8 mouse cellular contexts compared by ENCODE assay signal in the genomic region with DNA sequence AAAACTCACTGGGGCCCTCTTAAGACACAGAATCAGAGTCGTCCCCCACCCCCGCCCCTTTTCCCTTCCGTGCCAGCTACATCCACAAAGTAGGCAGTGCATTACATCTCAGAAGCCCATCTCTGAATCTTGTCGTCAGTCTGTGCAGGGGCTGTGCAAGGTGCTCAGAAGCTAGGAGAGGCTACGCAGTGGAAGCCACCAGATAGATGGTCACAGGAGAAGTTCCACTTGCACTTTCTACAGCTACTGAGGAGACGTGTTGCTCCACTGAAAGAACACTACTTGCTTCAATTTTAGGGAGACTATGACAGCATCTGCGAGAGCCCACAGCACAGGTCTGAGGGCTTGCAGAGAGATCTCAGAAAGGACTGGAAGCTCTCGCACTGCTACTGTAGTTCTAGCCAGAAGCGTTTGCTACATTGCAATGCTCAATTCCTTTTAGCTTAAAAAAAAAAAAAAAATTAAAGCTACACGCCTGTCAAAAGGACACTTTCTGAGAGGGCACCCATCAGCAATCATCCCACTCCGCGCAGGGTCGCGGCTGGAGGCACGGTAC. TPM values are rescaled to one million over a fixed set of nuclear protein-coding genes. Genes with fewer than 3 reads are reported as not detected.
A peak's percentile ranks its signal among the peaks of the same experiment; 100 is the strongest.
DNase-seq lines count a peak whose midpoint lies in the region; ATAC-seq and TF ChIP-seq lines count a peak whose summit lies in the region.

No protein-coding gene starts in this region.

- ATAC-seq in embryonic facial prominence, embryonic 11.5 days (replicated peaks; ENCODE audit: insufficient number of reproducible peaks, low FRiP score, low TSS enrichment, low read depth) = no peak
- no peak for ATAC-seq in intestine, embryonic 15.5 days
- ATAC-seq in midbrain, postnatal 0 days (ENCODE audit: low FRiP score) = no peak

- DNase-seq in heart, embryonic 10.5 days (ENCODE audit: low spot score) = no peak
- no peak for DNase-seq in heart, adult 8-10 months (ENCODE audit: low spot score)
- DNase-seq in CD8-positive naive resting alpha-beta T cell, adult 2 months (ENCODE audit: low read depth in 2 of 2, low spot score in 2 of 2) = peak; percentile 5 to 11
- peak; percentile 34 for DNase-seq in embryonic facial prominence, embryonic 11.5 days (ENCODE audit: low spot score)
- DNase-seq in midbrain, postnatal 0 days (ENCODE audit: low spot score) = peak; percentile 50
- no peak for DNase-seq in adrenal gland, postnatal 10 days
- DNase-seq in spleen, postnatal 4 days (ENCODE audit: low spot score in 2 of 2) = no peak

- 3% methylated on average over 15 of the region's 15 CpGs for WGBS in heart, embryonic 10.5 days
- WGBS in embryonic facial prominence, embryonic 11.5 days = 3% methylated on average over 15 of the region's 15 CpGs
- 7% methylated on average over 15 of the region's 15 CpGs for WGBS in intestine, embryonic 15.5 days
- 3% methylated on average over 15 of the region's 15 CpGs for WGBS in midbrain, postnatal 0 days

- H3K27me3 ChIP-seq in heart, embryonic 10.5 days (ENCODE audit: insufficient read depth, poor library complexity, severe bottlenecking) = peaks cover 9% of the 10 kb centered on the region; the same call in 1 of the 2 replicates
- H3K27me3 ChIP-seq in embryonic facial prominence, embryonic 11.5 days (ENCODE audit: control insufficient read depth, insufficient read depth, low read length) = no peaks in the 10 kb centered on the region; the same call in 1 of the 2 replicates
- no peaks in the 10 kb centered on the region for H3K27me3 ChIP-seq in intestine, embryonic 15.5 days (replicated peaks)
- H3K27me3 ChIP-seq in midbrain, postnatal 0 days (ENCODE audit: insufficient read depth, low read length) = no peaks in the 10 kb centered on the region

- no peak for TF ChIP-seq CTCF in midbrain, postnatal 0 days (IDR thresholded peaks at IDR 0.05)

- peak overlapping the region; percentile 95 for H3K27ac ChIP-seq in heart, embryonic 10.5 days
- H3K27ac ChIP-seq in embryonic facial prominence, embryonic 11.5 days (replicated peaks; ENCODE audit: low read depth, low read length) = no peak overlapping the region
- no peak overlapping the region for H3K27ac ChIP-seq in intestine, embryonic 15.5 days
- peak overlapping the region; percentile 77; the same call in 1 of the 2 replicates for H3K27ac ChIP-seq in midbrain, postnatal 0 days (ENCODE audit: low read depth, low read length)

- peaks cover 11% of the 10 kb centered on the region for H3K4me1 ChIP-seq in heart, embryonic 10.5 days
- no peaks in the 10 kb centered on the region for H3K4me1 ChIP-seq in embryonic facial prominence, embryonic 11.5 days (ENCODE audit: control insufficient read depth, insufficient read depth, low read length)
- no peaks in the 10 kb centered on the region for H3K4me1 ChIP-seq in intestine, embryonic 15.5 days (replicated peaks)
- H3K4me1 ChIP-seq in midbrain, postnatal 0 days (ENCODE audit: insufficient read depth, low read length) = peaks cover 4% of the 10 kb centered on the region; the same call in 1 of the 2 replicates

- no peaks in the 10 kb centered on the region for H3K9me3 ChIP-seq in heart, embryonic 10.5 days
- H3K9me3 ChIP-seq in embryonic facial prominence, embryonic 11.5 days (replicated peaks; ENCODE audit: control insufficient read depth, low read length) = no peaks in the 10 kb centered on the region
- no peaks in the 10 kb centered on the region for H3K9me3 ChIP-seq in intestine, embryonic 15.5 days
- H3K9me3 ChIP-seq in midbrain, postnatal 0 days (ENCODE audit: low read length) = no peaks in the 10 kb centered on the region

- peak overlapping the region; percentile 92 for H3K9ac ChIP-seq in embryonic facial prominence, embryonic 11.5 days (replicated peaks; ENCODE audit: low read length)
- peak overlapping the region; percentile 86 for H3K9ac ChIP-seq in intestine, embryonic 15.5 days
- H3K9ac ChIP-seq in midbrain, postnatal 0 days (replicated peaks; ENCODE audit: low read length, poor library complexity, severe bottlenecking) = peak overlapping the region; percentile 67

- peak overlapping the region; percentile 86 for H3K4me3 ChIP-seq in heart, embryonic 10.5 days
- H3K4me3 ChIP-seq in embryonic facial prominence, embryonic 11.5 days (ENCODE audit: low read depth, low read length) = peak overlapping the region; percentile 90
- peak overlapping the region; percentile 88 for H3K4me3 ChIP-seq in intestine, embryonic 15.5 days (replicated peaks)
- H3K4me3 ChIP-seq in midbrain, postnatal 0 days (ENCODE audit: low read depth, low read length) = peak overlapping the region; percentile 92

- no peaks in the 10 kb centered on the region for H3K36me3 ChIP-seq in heart, embryonic 10.5 days
- H3K36me3 ChIP-seq in embryonic facial prominence, embryonic 11.5 days (replicated peaks; ENCODE audit: control insufficient read depth, insufficient read depth, low read depth, low read length) = no peaks in the 10 kb centered on the region
- no peaks in the 10 kb centered on the region for H3K36me3 ChIP-seq in intestine, embryonic 15.5 days
- H3K36me3 ChIP-seq in midbrain, postnatal 0 days (ENCODE audit: insufficient read depth, low read length) = no peaks in the 10 kb centered on the region

- peak overlapping the region; percentile 83 for H3K4me2 ChIP-seq in embryonic facial prominence, embryonic 11.5 days (ENCODE audit: low read depth, low read length)
- H3K4me2 ChIP-seq in intestine, embryonic 15.5 days (replicated peaks) = peak overlapping the region; percentile 84
- H3K4me2 ChIP-seq in midbrain, postnatal 0 days (ENCODE audit: low read depth, low read length, poor library complexity, severe bottlenecking) = peak overlapping the region; percentile 75

RNA-seq across cellular contexts. Expression of a gene that starts 0.8 kb away (rescaled TPM):
- 53.1 and 69.9 TPM in 2 replicates for polyA plus RNA-seq in heart, embryonic 10.5 days (2016; fragmentation: Nextera tagmentation; extraction: Ambion mirVana)
- 10 to 100 TPM; 56.0 to 63.6 (median 61.3) TPM for total RNA-seq in heart, adult 8-10 months (2022)
- 70.9 and 74.5 TPM in 2 replicates for polyA plus RNA-seq in embryonic facial prominence, embryonic 11.5 days (2014; fragmentation: Nextera tagmentation; extraction: Ambion mirVana)
- 56.2 and 64.5 TPM in 2 replicates for polyA plus RNA-seq in intestine, embryonic 15.5 days (2015; fragmentation: Nextera tagmentation; extraction: Ambion mirVana)
- total RNA-seq in midbrain, postnatal 0 days (2014; rRNA removed) = 53.9 and 67.9 TPM in 2 replicates
- 46.7 and 56.1 TPM in 2 replicates for polyA plus RNA-seq in midbrain, postnatal 0 days (2015; fragmentation: Nextera tagmentation; extraction: Ambion mirVana)
- 10 to 100 TPM; 59.2 to 60.7 TPM for total RNA-seq in adrenal gland, postnatal 10 days (2021)

Comparison
In these comparisons a context has a peak if more than half of its experiments do, and no peak if none do; other contexts are left out.
1. DNase-seq: peak in CD8-positive naive resting alpha-beta T cell, adult 2 months (2 of 2), embryonic facial prominence, embryonic 11.5 days (single experiment) and midbrain, postnatal 0 days (single experiment); none in heart, embryonic 10.5 days (single experiment), heart, adult 8-10 months (single experiment), adrenal gland, postnatal 10 days (single experiment) and spleen, postnatal 4 days (0 of 2).
2. H3K27ac ChIP-seq: peak in heart, embryonic 10.5 days (single experiment) and midbrain, postnatal 0 days (single experiment); none in embryonic facial prominence, embryonic 11.5 days (single experiment) and intestine, embryonic 15.5 days (single experiment).
3. Peak in every context shown above with its lines, with median percentiles within 50 percentile points of each other: H3K4me3 ChIP-seq, H3K4me2 ChIP-seq and H3K9ac ChIP-seq.